Comparison of ENCODE assay signal across 8 mouse cellular contexts in the genomic region with DNA sequence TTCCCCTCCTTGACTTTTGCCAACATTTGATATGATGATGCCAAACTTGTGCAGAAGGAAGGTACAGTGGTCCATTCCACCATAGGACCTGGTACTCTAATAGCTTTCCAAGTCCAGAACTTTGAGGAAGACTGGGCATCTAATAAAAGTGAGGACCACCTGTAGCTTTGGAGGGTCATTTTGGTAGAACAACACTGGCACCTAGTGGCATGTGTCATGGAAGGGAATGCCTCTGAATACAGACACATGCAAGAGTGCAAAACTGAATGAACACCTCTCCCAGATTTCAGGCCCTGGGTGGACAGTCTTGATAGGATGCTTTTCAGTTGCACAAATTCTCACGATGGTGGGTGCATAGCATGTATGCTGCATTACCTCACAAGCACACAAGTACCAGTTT.
DNase-seq lines count a peak whose midpoint lies in the region.

No protein-coding gene starts in this region.

- intact Hi-C loops in left cerebral cortex, postnatal 4 days (cut with DNase I) = loop anchor here (5.0 kb wide), 1 partner anchor 356 kb away; a partner anchor contains a TSS

- peak; percentile 64 to 67 for DNase-seq in cerebellum, postnatal 14 days
- no peak for DNase-seq in cerebellum, adult 9-10 months
- DNase-seq in left cerebral cortex, postnatal 4 days = peak; percentile 49
- DNase-seq in left cerebral cortex, adult 18-20 months (ENCODE audit: low spot score in 2 of 2) = no peak
- DNase-seq in adrenal gland, postnatal 14 days = peak; percentile 17
- peak; percentile 5 for DNase-seq in hindlimb bud, embryonic 11.5 days (ENCODE audit: extremely low spot score, low read depth, low spot score)
- no peak for DNase-seq in frontal cortex, postnatal 10 days (ENCODE audit: low spot score in 2 of 2)
- no peak for DNase-seq in thymus, postnatal 25 days

Comparison
In these comparisons a context has a peak if more than half of its experiments do, and no peak if none do; other contexts are left out.
1. DNase-seq: peak in cerebellum, postnatal 14 days (2 of 2), left cerebral cortex, postnatal 4 days (single experiment), adrenal gland, postnatal 14 days (single experiment) and hindlimb bud, embryonic 11.5 days (single experiment); none in cerebellum, adult 9-10 months (single experiment), left cerebral cortex, adult 18-20 months (0 of 2), frontal cortex, postnatal 10 days (0 of 2) and thymus, postnatal 25 days (single experiment).